Mouse (Mus musculus) embryo, embryonic 9.5 days (tissue): ENCODE measurements around the gene Dag1.

Source experiments
- DNase-seq: peaks from one replicate; pipeline ENCODE4 v3.0.0-alpha.2; 2017; ENCODE audit errors: extremely low spot score

Gene Dag1

DNA sequence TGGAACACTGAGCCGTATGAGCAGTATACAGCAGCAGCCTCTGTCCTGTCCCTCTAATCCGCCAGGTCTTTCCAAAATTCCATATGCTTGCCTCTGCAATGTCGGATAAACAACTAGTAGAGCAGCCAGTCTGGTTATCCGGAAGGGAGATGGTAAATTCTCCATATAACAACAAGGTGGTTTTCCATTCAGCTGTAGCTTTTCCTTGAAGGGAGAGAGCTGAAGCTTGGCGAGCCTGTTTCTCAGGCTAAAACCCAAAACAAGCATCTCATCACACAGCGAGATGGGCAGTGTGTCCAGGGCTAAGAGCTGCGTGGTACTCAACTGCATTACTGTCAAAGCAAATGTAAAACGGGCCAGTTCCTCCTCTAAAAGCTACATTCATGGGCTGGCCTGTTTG is 75.2 kb downstream of the Dag1 start:
- no peak for DNase-seq

DNA sequence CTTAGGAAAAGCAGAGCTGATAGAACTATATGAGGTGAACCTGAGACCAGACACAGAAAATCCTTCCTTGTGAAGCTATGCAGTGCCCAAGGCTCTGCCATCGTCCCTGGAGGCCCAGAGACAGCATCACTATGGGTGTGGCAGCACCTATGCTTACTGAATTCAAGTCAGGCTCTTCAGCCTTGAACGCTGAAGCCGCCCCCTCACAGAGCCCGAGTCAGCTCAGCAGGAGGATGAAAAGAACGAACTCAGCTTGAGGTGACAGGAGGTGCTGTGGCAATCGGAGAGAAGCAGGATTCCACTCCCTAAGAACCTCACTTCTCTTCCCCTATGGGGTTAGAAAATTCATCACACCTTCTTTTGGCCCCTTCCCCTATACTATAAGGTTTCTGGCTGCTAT is 76.1 kb downstream of the Dag1 start:
- DNase-seq, result no peak

DNA sequence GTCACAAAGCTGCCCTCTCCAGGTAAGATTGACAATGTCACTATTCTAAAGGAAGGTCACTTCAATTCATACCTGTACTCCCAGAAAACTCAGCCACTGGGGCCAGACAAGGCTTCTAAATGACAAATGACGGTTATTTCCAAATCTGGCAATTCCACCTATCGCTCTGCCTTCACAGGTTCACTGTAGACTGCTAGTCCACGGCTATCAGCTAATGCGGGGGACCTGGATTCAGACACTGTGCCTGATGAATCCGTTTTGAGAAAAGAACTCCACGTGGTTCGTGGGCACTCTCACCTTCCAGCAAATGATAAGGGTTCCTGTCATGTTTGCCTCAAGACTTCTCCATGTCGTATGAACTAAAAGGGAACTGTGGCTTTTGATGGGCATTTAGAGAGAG is 78.0 kb downstream of the Dag1 start:
- no peak for DNase-seq

DNA sequence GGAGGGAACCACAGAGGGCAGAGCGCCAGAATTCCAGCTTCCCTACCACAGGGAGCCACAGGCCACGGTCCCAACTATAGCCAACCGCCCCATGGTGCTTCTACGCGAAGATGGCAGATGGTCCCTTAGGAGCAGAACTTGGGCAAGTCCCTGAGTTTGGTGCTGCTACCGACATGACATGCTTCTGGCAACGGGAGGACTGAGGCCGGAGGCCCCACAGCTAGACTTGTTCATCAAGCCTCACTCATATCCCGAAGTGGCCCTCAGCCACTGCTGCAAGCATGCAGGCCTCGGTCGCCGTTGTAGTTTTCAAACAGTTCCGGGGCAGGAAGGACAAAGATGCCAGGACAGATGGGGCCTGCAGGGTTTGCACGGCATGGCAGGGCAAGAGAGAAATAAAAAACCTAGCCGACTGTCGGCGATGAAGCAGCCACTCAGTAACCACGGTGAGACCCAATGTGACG is 80.2 kb downstream of the Dag1 start:
- no peak for DNase-seq

DNA sequence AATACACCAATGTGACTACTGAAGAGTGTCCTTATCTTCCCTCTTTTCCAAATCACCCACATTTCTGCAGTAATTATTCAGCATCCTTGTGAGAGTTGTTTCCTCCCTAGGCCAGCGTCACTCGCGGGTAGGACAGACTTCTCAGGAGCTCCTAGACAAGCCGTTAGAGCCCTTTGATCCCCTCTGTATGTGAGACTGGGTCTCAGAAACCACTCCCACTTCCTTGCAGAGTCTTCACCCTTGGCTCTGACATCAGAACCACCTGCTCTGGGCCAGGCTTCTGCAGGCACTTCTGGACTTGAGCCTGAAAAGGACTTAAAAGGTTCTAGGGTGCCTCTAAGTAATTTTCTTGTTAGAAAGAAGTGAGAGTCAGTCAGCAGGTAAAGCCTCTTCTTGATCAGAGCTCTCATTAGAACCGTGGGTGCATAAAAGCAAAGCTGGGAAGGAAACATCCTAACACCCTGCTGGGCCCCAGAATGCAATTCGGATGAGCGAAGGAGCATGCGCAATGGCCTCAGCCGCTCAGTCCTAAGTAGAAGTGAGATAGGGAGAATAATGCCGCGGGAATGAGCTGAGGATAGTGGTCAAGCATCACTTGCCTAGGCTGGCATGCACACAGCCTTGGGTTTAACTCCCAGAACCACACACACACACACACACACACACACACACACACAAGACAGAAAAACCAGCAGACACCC is 80.8 kb downstream of the Dag1 start:
- no peak for DNase-seq

DNA sequence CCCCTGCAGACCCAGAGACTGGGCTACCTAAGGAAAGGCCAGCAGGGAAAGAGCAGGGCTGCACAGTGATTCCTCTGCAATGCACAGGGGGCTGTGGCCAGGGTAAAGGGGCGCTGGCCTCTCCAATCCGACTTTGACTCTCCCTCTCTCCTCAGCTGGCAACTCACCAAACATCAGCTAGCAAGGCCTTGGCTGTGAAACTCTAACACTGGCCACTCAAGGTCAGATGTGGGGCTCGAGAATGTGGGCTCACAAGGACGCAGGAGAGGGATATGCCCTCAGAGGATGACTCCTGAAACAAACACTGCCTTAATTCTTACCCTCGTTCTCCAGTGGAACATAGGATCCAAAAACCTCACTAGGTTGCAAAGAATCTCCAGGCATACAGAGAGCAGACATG is 85.4 kb downstream of the Dag1 start:
- no peak for DNase-seq

DNA sequence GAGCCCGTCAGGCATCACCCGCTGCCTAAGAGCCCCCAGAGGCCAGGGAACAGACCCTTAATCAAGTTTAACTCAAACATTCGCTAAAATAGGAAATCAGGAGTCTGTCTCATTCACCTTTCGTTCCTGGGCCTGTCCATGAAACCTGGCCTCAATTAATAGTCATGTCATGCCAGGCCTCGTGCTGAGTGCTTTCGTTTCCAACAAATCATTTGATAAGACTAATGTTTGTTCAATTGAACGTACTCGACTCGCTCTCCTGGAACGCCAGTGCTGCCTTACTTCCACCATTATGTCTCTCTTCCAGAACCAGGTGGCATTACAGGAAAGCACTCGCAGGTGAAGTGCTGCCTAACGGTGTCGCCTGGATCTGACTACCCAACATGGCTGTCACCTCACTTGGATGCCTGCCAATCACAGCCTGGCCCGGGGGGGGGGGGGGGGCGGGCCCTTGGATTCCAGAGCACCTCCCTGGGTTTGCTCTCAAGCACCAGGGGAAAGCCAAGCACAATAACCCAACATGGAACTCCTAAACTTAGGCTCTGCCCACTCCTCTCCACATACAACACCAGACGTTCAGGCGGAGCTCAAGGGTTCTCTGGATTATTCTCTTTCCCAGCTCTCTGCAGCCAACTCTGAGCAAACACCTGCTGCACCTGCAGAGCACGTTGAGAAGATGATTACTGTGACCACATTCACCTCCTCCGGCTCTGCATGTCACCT is 88.5 kb downstream of the Dag1 start:
- DNase-seq, result no peak

DNA sequence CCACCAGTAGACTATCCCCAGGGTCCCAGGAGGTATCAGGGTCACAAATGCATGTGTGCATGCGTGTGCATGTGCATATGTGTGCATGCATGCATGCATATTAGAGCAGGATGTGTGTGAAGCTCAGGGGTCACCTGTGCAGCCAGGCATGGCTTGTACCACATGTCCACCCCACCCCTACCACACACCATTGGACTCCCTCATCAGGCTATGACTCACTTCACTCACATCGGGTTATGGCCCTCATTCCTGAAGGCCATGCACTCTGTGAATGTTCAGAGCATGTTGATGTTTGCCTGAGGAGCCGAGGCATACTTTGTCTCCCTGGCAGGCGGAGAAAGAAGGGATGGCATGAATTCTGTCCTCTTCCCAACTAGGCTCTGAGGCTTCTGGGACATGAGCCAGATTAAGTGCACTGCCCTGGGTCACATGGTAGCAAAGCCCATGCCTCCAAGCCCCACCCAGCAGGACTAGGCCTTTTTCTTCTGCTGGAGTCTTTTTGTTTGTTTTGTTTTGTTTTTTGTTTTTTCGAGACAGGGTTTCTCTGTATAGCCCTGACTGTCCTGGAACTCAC is 90.9 kb downstream of the Dag1 start:
- DNase-seq, result no peak

DNA sequence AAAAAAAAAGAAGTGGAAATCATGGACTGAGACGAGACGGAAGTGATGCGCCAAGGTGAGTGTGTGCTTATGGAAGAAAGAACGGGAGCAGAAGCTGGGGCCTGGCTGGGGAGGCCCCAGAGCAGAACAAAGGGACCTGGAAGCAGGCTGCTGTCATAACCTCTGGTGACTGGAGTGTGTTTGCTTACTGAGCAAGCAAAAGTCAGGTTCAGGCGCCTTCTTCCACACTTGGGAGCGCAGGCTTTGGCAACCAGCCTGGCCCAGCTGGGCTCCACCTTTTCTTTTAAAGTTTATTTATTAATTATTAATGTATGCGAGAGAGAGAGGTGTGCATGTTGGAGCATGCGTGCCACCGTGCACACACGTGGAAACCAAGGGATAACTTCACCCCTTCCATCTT is 94.0 kb downstream of the Dag1 start:
- no peak for DNase-seq

DNA sequence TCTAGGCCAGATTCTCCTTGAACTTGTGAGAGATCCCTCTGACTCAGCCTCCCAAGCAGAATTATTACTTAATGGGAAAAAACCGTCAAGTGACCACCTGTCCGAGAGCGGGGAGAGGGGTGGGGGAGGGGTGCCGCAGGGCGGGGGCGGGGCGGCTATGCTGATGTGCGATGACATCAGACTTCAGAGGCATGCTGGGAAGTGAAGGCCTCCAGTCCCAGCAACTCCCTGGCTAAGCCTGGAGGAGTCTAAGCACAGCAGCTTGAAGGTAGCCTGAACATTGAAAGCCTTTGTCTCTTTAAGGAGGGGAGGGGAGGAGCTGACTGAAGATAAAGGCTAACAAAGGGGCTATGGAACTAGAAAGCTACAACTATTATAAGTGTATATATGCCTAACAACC is 98.6 kb downstream of the Dag1 start:
- DNase-seq, result no peak

DNA sequence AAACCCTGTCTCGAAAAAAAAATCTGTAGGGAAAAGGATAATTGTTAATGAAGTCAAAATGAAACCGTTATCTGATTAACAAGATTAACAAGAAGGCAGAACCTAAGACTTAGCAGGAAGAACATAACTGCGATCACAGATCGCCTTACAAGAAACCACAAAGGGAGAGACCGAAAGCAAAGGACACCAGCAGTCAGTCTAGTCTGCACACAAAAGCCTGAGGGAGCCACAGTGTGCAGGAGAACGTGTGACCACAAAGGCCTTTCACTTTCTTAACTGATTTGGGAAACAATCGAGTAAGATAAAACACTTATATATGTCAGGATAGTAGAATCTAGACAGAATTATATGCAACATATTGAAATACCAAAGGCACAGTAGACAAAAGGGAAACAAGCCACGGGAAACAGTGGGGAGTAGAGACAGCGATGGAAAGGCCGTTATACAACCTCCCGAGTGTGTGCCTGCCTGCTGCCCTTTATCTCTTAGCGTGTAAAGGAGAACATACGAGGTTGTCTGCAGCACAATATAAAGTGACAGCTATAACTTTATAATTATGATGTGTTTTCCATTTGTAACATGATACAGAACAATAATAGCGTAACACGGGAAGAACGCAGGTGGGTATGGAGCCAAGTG is 100.0 kb downstream of the Dag1 start:
- no peak for DNase-seq

DNA sequence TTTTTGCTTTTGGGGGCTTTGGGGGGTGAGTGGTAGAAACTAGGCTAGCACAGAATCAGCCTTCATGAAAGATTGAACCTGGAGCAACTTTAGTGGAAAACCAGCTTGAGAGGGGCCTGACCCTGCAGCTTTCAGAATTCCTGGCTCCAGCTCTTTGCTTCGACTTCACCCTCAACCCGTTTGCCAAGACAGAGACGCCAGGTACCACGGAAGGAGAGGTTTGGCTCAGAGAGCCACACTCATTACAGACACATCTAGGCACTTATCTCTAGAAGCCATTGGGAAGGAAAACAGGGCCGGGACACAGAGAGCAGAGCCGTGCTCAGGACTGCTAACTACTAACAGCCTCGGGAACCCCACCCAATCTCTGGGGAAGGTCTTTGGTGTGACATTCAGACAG is 105.9 kb downstream of the Dag1 start:
- no peak for DNase-seq

DNA sequence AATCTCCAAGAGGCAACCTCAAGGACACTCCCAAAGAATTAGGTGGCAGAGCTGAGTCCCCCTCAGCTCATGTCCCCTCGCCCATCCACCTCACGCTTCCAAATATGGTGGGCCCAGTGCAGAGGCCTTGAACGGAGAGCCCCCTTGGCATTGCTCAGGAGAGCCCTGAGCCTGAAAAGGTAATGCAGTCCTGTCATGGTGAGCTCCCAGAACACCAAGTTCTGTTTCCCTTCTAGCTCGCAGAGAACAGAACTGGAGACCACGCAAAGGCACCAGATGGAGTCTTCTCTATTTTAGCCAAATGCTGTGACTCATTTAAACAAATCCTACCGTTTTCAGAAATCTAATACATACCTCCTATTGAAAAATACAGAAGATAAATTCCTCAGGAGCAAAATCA is 106.3 kb downstream of the Dag1 start:
- no peak for DNase-seq

DNA sequence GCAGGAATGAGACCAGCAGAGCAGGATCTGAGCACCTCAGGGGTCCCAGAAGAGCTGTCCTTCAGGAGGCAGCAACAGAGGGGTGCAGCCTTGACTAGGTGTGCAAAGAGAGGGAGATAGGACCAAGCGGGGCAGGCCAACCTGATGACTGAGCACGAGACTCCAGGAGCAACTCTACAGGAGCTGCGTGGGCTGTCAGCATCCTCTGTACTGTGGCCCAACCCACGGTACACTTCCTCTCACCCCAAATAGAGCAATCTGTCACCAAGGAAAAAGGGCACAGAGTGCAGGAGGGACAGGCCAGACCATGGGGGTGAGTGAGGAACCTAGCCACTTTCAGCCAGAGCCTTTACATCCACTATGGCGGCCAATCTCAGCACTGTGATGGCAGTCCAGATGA is 107.0 kb downstream of the Dag1 start:
- DNase-seq, result no peak

DNA sequence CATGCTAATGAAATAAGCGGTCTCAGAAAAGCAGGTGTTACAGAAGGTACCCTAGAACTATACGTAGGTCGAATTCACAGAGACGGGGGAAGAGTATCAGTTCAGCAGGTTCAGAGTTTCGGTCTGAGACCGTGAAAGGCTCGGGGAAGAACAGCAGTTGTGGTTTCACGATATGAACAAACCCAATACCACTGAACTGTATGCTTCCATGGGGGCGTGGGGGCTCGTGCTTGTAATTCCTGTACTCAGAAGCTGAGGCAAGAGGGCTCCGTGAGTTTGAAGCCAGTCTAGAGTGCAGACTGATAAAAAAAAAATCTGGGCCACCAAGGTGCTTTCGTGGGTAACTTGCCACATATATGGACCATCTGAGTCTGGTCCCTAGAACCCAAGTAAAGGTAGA is 108.9 kb downstream of the Dag1 start:
- no peak for DNase-seq
